Mouse (Mus musculus) ES-Bruce4 (cell line): ENCODE measurements around the gene Dnaaf2.

ENCODE experiments used
- CTCF ChIP-seq: IDR thresholded peaks from one replicate; pipeline ENCODE4 v1.8.1; 2011; ENCODE audit warnings: low read depth, low read length
- EP300 ChIP-seq: IDR thresholded peaks from 2 replicates; pipeline ENCODE4 v1.6.1; 2011; ENCODE audit warnings: low read depth, low read length; ENCODE audit not compliant: insufficient read depth
- POLR2A ChIP-seq: IDR thresholded peaks from one replicate; pipeline ENCODE4 v1.8.1; 2011; ENCODE audit warnings: low read length; ENCODE audit not compliant: insufficient read depth

- no peak for TF ChIP-seq CTCF
- TF ChIP-seq EP300: no peak
- TF ChIP-seq POLR2A: peak; percentile 70
These were observed 1.5 kb downstream of the Dnaaf2 start, which contains the start of gene Gm49383 for GRCm38 (mm10) chr12:69196444-69197377.
